Mouse (Mus musculus) T-helper 1 cell (primary cell): ENCODE data around the gene Tmem151b.

Source experiments
- in situ Hi-C: fragments of 300-600 bp; cut with MboI, MseI; formaldehyde crosslinking; loops from one replicate; pipeline ENCODE4 v1.15.1; 2025; ENCODE audit warnings: high pct_unique_total_duplicates

Gene Tmem151b

GRCm38 (mm10) chr17:45549617-45550181 is at the start of gene Tmem151b:
TSS of gene Tmem151b (minus strand) at chr17:45549677.
- in situ Hi-C loops = loop anchor here (5.0 to 25.0 kb wide), 2 partner anchors 72 to 1963 kb away; partner anchors contain the start of genes Ccnd3, Spats1 and Taf8

GRCm38 (mm10) chr17:45598891-45599290 is 49.4 kb upstream of the Tmem151b start:
- in situ Hi-C loops = no loop called here

DNA sequence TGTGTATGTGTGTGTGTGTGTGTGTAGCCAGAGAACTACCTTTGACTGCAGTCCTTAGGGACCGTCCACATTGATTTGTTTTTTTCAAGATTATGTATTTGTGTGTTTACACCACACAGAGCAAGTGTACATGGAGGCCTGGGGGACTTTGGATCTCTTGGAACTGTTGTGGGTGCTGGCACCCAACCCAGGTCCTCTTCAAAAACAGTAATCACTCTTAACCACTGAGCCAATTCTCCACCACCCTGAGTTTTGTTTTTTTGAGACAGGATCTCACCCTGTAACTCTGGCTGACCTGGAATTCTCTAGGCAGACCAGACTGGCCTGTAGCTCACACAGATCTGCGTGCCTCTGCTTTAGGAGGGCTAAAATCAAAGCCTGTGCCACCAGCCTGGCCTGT is 48.9 kb upstream of the Tmem151b start:
- in situ Hi-C loops = no loop called here

DNA sequence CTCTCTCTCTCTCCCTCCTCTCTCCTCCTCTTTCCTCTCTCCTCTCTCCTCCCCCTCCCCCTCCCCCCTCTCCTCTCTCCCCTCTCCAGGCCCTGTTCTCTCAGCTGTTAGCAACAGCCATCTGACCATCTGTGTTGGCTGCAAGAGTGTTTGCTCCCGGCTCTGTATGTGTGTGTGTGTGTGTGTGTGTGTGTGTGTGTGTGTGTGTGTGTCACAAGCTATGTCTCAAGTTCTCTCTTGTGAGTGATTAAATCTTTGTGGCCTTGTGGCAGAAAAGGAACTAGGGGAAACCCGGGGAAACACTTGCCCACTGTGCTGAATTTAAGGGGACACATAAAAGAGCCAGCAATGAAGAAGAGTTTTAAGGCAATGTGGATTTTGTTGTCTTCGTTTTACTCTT is 48.3 kb upstream of the Tmem151b start:
- in situ Hi-C loops = no loop called here

GRCm38 (mm10) chr17:45596631-45597396 is 47.3 kb upstream of the Tmem151b start:
- in situ Hi-C loops = no loop called here

GRCm38 (mm10) chr17:45595736-45596390 is 46.4 kb upstream of the Tmem151b start:
- in situ Hi-C loops = no loop called here

DNA sequence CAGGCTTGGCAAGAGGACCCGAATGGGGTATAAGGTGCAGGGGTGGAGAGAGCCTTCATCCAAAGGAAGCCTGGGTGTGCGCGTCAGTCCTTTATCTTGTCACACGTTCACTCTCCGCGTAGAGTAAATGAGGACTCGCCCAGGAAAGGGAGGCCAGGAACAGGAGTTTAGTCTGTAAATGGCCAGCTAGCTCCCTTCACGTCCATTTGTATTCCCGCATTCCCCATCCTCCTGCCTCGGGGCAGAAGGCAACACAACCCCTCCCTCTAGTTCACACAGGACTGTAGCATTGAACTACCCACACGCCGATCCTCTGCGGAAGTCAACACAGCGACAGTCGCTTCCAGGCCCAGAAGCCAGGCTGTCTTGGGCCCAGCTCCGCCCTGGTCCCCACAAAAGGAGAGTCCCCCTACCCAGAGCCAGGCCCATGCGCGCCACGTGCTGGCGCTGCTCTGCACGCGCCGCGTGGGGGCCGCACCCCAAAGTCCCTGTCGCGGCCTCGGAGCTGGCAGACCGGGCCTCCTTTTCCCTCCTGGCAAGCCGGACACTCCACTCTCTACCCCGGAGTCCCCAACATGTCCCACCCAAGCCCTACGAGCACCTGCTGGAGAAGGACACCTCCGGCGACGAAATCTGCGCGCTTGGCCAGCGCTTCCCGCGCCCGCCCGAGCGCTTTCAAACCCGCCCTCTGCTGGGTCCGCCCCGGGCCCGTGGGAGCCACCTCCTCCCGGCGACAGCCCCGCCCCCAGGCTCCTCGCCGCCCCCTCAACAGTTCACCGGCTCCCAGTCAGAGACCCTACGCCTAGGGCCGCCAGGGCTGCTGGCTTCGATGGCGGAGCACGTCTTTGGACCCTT is 45.6 kb upstream of the Tmem151b start:
- in situ Hi-C loops = loop anchor here (5.0 kb wide), 1 partner anchor 42 kb away; no protein-coding TSS in a partner anchor

DNA sequence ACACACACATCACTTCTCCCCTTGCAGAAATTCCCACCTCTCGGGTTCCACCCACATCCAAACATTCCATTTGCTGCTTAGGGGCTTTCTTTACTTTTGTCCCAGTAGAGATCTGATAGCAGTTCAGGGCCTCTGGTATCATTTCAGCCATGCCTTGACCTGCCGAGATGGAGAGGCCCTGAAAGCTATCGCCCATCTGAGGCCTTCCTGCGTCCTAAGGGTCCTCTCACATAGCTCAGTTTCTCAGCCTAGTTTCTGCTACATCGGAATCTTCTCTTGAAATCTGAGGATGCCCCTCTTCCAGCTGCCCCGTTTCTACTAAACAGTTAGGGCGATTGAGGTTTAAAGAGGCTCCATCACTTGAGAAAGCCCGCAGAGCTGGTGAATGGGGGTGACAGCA is 44.7 kb upstream of the Tmem151b start:
- in situ Hi-C loops = loop anchor here (5.0 kb wide), 1 partner anchor 43 kb away; no protein-coding TSS in a partner anchor

DNA sequence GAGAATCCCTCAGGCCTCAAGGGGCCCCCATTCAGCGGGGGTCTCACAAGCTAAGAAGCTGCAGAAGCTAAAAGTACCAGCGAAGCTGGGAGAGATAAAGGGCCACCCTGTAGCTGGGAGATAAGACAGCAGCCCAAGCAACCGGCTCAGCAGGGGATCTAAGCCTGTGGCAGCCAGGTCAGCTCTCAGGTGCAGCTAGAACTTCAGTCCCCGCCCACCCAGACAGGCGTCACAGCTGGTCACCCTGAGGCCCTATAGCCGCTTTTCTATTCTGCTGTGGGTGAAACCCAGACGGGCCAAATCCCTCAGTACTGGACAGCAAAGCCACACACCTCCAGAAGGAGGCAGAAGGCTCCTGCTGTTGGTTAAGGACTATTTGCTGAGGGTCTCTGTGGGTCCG is 44.0 kb upstream of the Tmem151b start:
- in situ Hi-C loops = loop anchor here (5.0 kb wide), 1 partner anchor 44 kb away; no protein-coding TSS in a partner anchor

DNA sequence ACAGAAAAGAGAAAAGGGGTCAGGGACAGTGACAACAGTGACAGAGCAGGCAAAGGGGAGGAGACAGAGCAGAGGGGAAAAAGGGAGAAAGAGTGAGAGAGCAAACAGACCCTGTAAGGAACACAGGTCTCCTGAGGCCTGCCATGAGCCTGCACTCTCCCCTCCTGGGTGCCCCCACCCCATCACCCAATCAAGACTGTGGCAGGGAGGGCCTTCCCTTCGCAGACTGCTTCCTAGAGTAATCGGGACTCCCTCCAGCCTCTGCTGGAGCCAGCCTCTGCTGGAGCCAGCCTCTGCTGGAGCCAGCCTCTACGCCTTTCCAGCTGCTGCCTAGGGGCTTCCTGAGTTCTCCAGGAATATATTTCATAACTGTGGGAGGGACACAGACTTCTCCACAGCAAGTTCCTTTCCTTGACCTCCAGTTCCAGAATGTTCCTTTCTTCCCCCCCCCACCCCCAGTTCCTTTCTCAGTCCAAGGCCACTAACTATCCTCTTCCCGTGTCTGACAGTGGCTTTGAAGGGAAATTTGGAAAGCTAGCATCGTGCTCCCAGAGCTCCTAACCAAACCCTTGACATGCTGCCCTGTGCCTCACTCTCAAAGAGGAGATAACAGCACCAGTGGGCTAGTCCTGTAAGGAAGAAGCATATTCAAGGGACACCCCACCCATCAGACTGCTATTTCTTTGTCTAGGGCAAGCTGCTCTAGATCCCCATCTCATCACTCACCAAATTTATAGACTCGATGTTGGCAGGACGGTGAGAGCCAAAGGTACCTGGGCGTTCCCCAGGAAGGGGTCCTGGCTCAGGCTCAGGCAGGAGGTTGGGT is 43.3 kb upstream of the Tmem151b start:
- in situ Hi-C loops = loop anchor here (5.0 kb wide), 1 partner anchor 44 kb away; no protein-coding TSS in a partner anchor

- in situ Hi-C loops = loop anchor here (5.0 kb wide), 1 partner anchor 45 kb away; no protein-coding TSS in a partner anchor
These were observed 42.5 kb upstream of the Tmem151b start for GRCm38 (mm10) chr17:45591701-45592605.

- in situ Hi-C loops = loop anchor here (5.0 kb wide), 1 partner anchor 47 kb away; no protein-coding TSS in a partner anchor
These were observed 40.9 kb upstream of the Tmem151b start for GRCm38 (mm10) chr17:45590410-45590809.

- in situ Hi-C loops = loop anchor here (5.0 kb wide), 1 partner anchor 47 kb away; no protein-coding TSS in a partner anchor
These were observed 40.4 kb upstream of the Tmem151b start for GRCm38 (mm10) chr17:45589844-45590243.

GRCm38 (mm10) chr17:45589236-45589635 is 39.8 kb upstream of the Tmem151b start:
- in situ Hi-C loops = no loop called here

- in situ Hi-C loops = no loop called here
These were observed 38.9 kb upstream of the Tmem151b start for GRCm38 (mm10) chr17:45588370-45588769.

DNA sequence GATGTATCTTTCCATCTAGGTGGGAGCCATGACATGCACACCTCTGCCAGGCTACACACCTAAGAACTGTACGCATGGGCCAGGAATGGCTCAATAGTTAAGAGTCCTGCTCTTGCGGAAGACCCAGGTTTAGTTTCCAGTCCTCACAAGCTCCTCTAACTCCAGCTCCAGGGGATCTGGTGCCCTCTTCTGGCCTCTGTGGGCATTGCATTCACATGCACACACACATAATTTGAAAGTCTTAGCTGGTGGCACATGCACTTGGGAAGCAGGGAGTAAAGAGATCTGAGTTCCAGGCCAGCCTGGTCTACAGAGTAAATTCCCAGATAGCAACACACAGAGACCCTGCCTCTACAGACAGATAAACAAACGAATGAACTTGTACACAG is 37.0 kb upstream of the Tmem151b start:
- in situ Hi-C loops = no loop called here

DNA sequence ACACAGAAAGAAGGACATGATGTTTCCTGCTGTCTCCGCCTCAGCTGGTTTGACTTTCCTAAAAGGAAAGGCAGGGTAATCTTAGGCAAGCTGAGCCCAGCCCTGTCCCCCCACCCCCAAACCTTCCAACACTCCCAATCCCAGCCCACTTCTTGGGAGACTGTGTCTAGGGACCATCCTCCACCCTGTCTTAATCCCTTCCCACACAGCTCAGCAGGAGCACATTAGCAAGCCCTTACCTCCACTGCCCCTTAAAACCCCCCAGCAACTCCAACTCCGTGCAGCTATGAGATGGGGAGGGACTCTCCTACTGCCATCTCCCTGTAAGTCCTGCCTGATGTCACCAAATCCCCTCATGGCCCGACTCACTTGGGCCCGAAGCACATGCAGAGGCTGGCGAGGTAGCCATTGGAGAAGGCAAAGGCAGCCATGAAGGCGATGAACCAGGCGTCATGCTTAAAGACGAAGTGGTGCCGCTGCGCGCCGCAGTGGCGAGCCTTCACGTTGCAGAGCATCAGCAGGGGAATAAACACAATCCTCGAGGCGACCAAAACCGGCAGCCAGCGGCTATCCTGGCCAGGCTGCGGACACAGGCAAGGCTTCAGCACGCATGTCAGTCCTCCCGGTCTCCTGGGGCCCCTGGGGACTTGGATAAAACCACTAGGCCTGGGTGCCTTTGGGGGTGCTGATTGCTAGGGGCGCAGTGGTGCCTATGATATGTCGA is 36.4 kb upstream of the Tmem151b start:
- in situ Hi-C loops = no loop called here

DNA sequence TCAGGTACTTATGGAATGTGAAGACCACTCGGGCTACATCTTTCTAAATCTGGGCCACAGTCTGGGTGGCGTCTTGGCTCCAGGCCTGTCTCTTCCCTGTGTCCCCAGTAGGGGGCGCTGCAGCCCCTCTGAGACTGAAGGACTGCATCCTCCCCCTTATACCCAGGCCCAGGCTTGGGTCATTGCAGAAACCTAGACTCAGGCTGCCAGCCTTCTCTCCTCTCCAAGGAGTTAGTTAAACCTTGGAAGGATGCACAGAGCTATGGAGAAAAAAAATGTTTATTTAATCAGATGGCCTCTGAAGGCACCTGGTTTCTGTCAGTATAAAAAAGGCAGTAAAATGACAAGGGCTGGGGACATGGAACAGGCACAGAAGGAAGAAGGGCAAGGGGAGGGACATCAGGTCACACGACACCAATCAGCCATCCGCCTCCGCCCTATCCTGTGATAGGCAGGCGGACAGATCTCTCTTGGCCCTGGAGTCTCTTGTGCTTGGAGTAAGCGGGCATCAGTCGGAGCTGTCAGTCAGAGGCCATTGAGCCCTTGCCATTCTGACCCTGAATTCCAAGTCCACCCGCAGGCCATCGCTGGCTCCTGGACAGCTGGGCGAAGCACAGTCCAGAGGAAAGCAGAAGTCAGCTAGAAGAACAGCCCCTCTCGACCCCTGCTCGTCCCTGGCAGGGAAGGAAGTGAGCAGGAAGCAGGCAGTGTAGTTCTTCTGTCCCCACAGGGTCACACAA is 35.6 kb upstream of the Tmem151b start:
- in situ Hi-C loops = no loop called here
